Mouse (Mus musculus) heart, adult 8-10 months (tissue): ENCODE data around the gene Tsc22d3. TPM values are rescaled to one million over a fixed set of nuclear protein-coding genes. Genes with fewer than 3 reads are reported as not detected.
"Not testable (repeated sequence)": the region's sequence is repeated elsewhere in the genome, so short reads cannot be mapped to it uniquely, and the experiment has no call there.

Source experiments
- DNase-seq: peaks from one replicate; pipeline ENCODE4 v3.0.0; 2022; ENCODE audit warnings: low spot score
- total RNA-seq, 4 experiments: library from RNA; stranded (reverse); gene quantifications; 2 replicates each; pipeline ENCODE4 v1.2.4; 2022

Tsc22d3 gene
- total RNA-seq, 4 experiments from 2014 or later, result 121 to 152 (median 126) TPM

- DNase-seq, result no peak
Measured at GRCm38 (mm10) chrX:140500306-140500705, 100.2 kb downstream of the Tsc22d3 start.

GRCm38 (mm10) chrX:140498431-140498830 lies 102.0 kb downstream of the Tsc22d3 start:
- not testable (repeated sequence) for DNase-seq

- no peak for DNase-seq
Measured at GRCm38 (mm10) chrX:140494170-140494569, 106.3 kb downstream of the Tsc22d3 start.

DNA sequence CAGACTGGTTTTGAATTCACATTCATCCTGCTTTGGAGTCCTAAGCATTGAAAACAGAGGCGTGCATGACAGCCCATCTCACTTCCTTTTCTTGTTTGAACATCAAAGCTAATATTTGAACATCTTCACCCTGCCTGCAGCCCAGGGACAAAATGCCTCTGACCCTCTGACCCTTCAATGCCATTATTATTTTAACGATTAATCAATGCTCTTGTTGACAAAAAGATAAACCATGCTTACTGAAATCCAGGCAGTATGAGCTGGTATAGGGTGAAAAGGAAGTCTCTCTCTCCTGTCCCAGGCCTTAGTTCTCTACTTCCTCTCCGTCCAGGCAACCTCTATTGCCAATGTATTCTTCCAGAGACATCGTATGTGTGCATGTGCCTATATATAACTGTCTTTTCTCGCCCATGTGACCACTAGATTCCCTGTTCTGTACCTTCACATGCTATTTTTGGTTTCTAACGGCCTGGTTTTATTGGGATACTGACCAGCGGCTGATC lies 106.9 kb downstream of the Tsc22d3 start:
- no peak for DNase-seq

GRCm38 (mm10) chrX:140491884-140492571 lies 108.4 kb downstream of the Tsc22d3 start:
- DNase-seq, result peak; percentile 67

GRCm38 (mm10) chrX:140490203-140490602 lies 110.3 kb downstream of the Tsc22d3 start:
- no peak for DNase-seq

Other genes with a start within 250 kb of the Tsc22d3 start
- gene Prps1, start 144.0 kb downstream of the Tsc22d3 start, total RNA-seq, result 10 to 100 TPM; 24.4 to 32.6 (median 30.2) TPM
- 10 to 100 TPM; 14.7 to 16.8 (median 16.4) TPM for gene Mid2, start 63.9 kb upstream of the Tsc22d3 start, total RNA-seq
- gene Tex13b, start 212.8 kb upstream of the Tsc22d3 start, total RNA-seq, result not detected